Mouse (Mus musculus) megakaryocyte, embryonic 14.5 days (primary cell): ENCODE results near the gene Nme2.

Source experiments
- FLI1 ChIP-seq: IDR thresholded peaks from 2 replicates; pipeline ENCODE4 v1.6.1; 2012; ENCODE audit warnings: low read length, inconsistent platforms, mixed read lengths
- GATA1 ChIP-seq: IDR thresholded peaks from 3 replicates; pipeline ENCODE4 v1.6.1; 2012; ENCODE audit warnings: mixed read lengths, low read length, inconsistent platforms, borderline replicate concordance

DNA sequence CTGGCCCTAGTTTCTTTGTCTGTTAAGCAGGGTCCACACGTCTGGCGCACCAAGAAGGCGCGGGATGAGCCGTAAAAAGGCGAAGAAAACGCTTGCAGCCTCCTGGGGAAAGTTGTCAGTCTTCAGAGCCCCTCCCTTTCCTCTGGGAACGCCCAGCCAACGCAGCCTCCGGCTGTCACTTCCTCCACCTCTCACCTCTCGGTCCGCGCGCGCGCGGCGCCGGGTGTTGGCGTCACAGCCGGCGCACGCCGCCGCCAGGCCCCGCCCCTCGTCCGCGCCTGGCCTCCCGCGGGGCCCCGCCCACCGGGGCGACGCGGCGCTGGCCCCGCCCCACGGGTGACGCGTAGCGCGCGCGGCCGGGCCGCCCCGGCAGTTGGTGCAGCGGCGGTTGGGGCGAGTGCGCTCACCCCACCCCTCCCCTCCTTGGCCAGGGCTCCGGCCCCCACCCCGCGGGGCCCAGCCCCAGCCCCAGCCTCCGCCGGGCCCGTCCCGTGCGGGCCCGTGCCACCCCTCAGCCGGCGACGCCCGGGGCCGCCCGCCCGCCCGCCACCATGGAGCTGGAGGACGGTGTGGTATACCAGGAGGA, 39.8 kb upstream of the Nme2 start, which contains the start of gene Spag9:
- TF ChIP-seq GATA1 (no peak), FLI1 (no peak)
